Comparison of ENCODE assay signal across 9 mouse cellular contexts in genomic region chr9:42601445-42601844, GRCm38 (mm10).
DNase-seq lines count a peak whose midpoint lies in the region; ATAC-seq and TF ChIP-seq lines count a peak whose summit lies in the region.
"Had no signal": no experiment of that assay in that cellular context is flagged by ENCODE, and none has a peak within 500 bp of the region (broad histone marks: within the 10 kb centered on the region; RNA-seq: fewer than 3 reads in every experiment).

No protein-coding gene starts in this region.

- no peak for DNase-seq in hindbrain, embryonic 14.5 days (ENCODE audit: low spot score)
- DNase-seq in brain, embryonic 14.5 days (ENCODE audit: low read depth), result peak; percentile 60
- peak; percentile 4 for DNase-seq in lung, postnatal 36 days
- DNase-seq in right cerebral cortex, postnatal 25 days, result no peak

- no peak overlapping the region; the same call in 1 of the 2 replicates for H3K27ac ChIP-seq in hindbrain, embryonic 12.5 days
- H3K27ac ChIP-seq in hindbrain, embryonic 14.5 days, result no peak overlapping the region
- H3K27ac ChIP-seq in midbrain, embryonic 13.5 days, result peak overlapping the region; percentile 1; the same call in 1 of the 2 replicates
- H3K27ac ChIP-seq in midbrain, embryonic 15.5 days, result no peak overlapping the region
- H3K27ac ChIP-seq: lung, embryonic 15.5 days; stomach, embryonic 15.5 days had no signal

- no peaks in the 10 kb centered on the region for H3K9me3 ChIP-seq in hindbrain, embryonic 12.5 days (replicated peaks)
- H3K9me3 ChIP-seq in hindbrain, embryonic 14.5 days (ENCODE audit: control insufficient read depth, low read length), result no peaks in the 10 kb centered on the region
- H3K9me3 ChIP-seq in midbrain, embryonic 13.5 days, result no peaks in the 10 kb centered on the region
- H3K9me3 ChIP-seq in midbrain, embryonic 15.5 days, result no peaks in the 10 kb centered on the region
- H3K9me3 ChIP-seq: lung, embryonic 15.5 days; stomach, embryonic 15.5 days had no signal

- H3K4me1 ChIP-seq in hindbrain, embryonic 12.5 days, result peaks cover 6% of the 10 kb centered on the region
- H3K4me1 ChIP-seq in hindbrain, embryonic 14.5 days (replicated peaks; ENCODE audit: control insufficient read depth, insufficient read depth, low read length), result no peaks in the 10 kb centered on the region
- peaks cover 16% of the 10 kb centered on the region for H3K4me1 ChIP-seq in midbrain, embryonic 13.5 days (replicated peaks)
- H3K4me1 ChIP-seq in midbrain, embryonic 15.5 days, result peaks cover 7% of the 10 kb centered on the region; the same call in 1 of the 2 replicates
- H3K4me1 ChIP-seq: lung, embryonic 15.5 days; stomach, embryonic 15.5 days had no signal

- 37% methylated on average over 3 of the region's 3 CpGs for WGBS in hindbrain, embryonic 12.5 days
- 35% methylated on average over 3 of the region's 3 CpGs for WGBS in hindbrain, embryonic 14.5 days
- 45% methylated on average over 3 of the region's 3 CpGs for WGBS in midbrain, embryonic 13.5 days
- WGBS in midbrain, embryonic 15.5 days, result 57% methylated on average over 3 of the region's 3 CpGs

- H3K4me2 ChIP-seq in hindbrain, embryonic 12.5 days (replicated peaks), result no peak overlapping the region
- no peak overlapping the region for H3K4me2 ChIP-seq in hindbrain, embryonic 14.5 days (replicated peaks)
- H3K4me2 ChIP-seq in midbrain, embryonic 13.5 days (replicated peaks), result no peak overlapping the region
- no peak overlapping the region for H3K4me2 ChIP-seq in midbrain, embryonic 15.5 days
- H3K4me2 ChIP-seq: lung, embryonic 15.5 days; stomach, embryonic 15.5 days had no signal

- TF ChIP-seq POLR2A in brain, embryonic 14.5 days (IDR thresholded peaks at IDR 0.05; ENCODE audit: borderline replicate concordance, extremely low read depth, insufficient read depth, insufficient read length, poor library complexity, severe bottlenecking), result no peak

- H3K27me3 ChIP-seq in hindbrain, embryonic 12.5 days, result no peaks in the 10 kb centered on the region
- no peaks in the 10 kb centered on the region for H3K27me3 ChIP-seq in hindbrain, embryonic 14.5 days (ENCODE audit: control insufficient read depth, insufficient read depth, low read length)
- no peaks in the 10 kb centered on the region for H3K27me3 ChIP-seq in midbrain, embryonic 13.5 days
- no peaks in the 10 kb centered on the region for H3K27me3 ChIP-seq in midbrain, embryonic 15.5 days (replicated peaks)
- H3K27me3 ChIP-seq: lung, embryonic 15.5 days; stomach, embryonic 15.5 days had no signal

- ATAC-seq in hindbrain, embryonic 12.5 days (ENCODE audit: low FRiP score), result 0 out of 2 replicates have a peak, but pooled peaks have one; percentile 46
- ATAC-seq in hindbrain, embryonic 14.5 days (ENCODE audit: low FRiP score), result no peak; the same call in 1 of the 2 replicates
- peak; percentile 45; the same call in 1 of the 2 replicates for ATAC-seq in midbrain, embryonic 13.5 days
- no peak for ATAC-seq in midbrain, embryonic 15.5 days (replicated peaks)

- no peak overlapping the region for H3K4me3 ChIP-seq in hindbrain, embryonic 12.5 days
- H3K4me3 ChIP-seq in hindbrain, embryonic 14.5 days (replicated peaks; ENCODE audit: low read length), result no peak overlapping the region
- no peak overlapping the region for H3K4me3 ChIP-seq in midbrain, embryonic 13.5 days (replicated peaks)
- H3K4me3 ChIP-seq in midbrain, embryonic 15.5 days, result no peak overlapping the region
- H3K4me3 ChIP-seq: lung, embryonic 15.5 days; stomach, embryonic 15.5 days had no signal

- H3K9ac ChIP-seq in hindbrain, embryonic 12.5 days, result no peak overlapping the region
- H3K9ac ChIP-seq in hindbrain, embryonic 14.5 days, result no peak overlapping the region
- H3K9ac ChIP-seq in midbrain, embryonic 13.5 days (replicated peaks), result no peak overlapping the region
- no peak overlapping the region for H3K9ac ChIP-seq in midbrain, embryonic 15.5 days
- H3K9ac ChIP-seq: lung, embryonic 15.5 days; stomach, embryonic 15.5 days had no signal

- no peaks in the 10 kb centered on the region for H3K36me3 ChIP-seq in hindbrain, embryonic 12.5 days
- no peaks in the 10 kb centered on the region for H3K36me3 ChIP-seq in hindbrain, embryonic 14.5 days (replicated peaks; ENCODE audit: control insufficient read depth, insufficient read depth)
- H3K36me3 ChIP-seq in midbrain, embryonic 13.5 days, result no peaks in the 10 kb centered on the region
- H3K36me3 ChIP-seq in midbrain, embryonic 15.5 days (replicated peaks), result no peaks in the 10 kb centered on the region
- H3K36me3 ChIP-seq: lung, embryonic 15.5 days; stomach, embryonic 15.5 days had no signal

- TF ChIP-seq CTCF in brain, embryonic 14.5 days (IDR thresholded peaks at IDR 0.05; ENCODE audit: borderline replicate concordance, extremely low read depth, insufficient read depth, insufficient read length), result peak; percentile 44; the same call in 1 of the 2 replicates

Comparison
In these comparisons a context has a peak if more than half of its experiments do, and no peak if none do; other contexts are left out.
1. ATAC-seq: peak in hindbrain, embryonic 12.5 days (single experiment) and midbrain, embryonic 13.5 days (single experiment); none in hindbrain, embryonic 14.5 days (single experiment) and midbrain, embryonic 15.5 days (single experiment).
2. DNase-seq: peak in brain, embryonic 14.5 days (single experiment) and lung, postnatal 36 days (single experiment); none in hindbrain, embryonic 14.5 days (single experiment) and right cerebral cortex, postnatal 25 days (single experiment).